Mouse (Mus musculus): Measurements from ENCODE around the gene Micu1.

DNA sequence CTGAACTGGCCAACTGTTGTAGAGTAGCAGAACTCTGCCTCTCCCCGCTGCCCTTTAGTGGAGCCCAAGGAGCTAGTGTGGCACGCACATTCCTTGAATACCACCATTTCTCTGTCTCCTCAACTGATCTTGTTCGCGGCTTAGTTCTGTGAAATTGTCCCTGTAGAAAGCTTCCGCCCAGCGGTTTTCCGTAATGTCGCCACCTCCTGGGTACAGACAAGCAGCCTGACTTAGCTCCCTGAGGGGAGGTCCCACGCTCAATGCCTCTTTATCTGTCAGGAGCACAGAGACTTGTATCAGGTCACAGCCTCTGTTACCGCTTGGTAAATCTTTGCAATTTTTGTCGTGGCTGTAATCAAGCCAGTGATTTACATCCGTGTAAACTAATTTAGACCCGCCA is 110.7 kb downstream of the Micu1 start:
- TF ChIP-seq POLR2A (IDR thresholded peaks at IDR 0.05; ENCODE audit: borderline replicate concordance, insufficient read depth, low read length) (no peak), CTCF (IDR thresholded peaks at IDR 0.05; ENCODE audit: borderline replicate concordance, insufficient read depth, low read depth, low read length) (no peak)

Data from cerebellum, adult 2 months (tissue).